Mouse (Mus musculus) heart, adult 2 months (tissue): ENCODE measurements at regions not wholly inside any gene's neighbourhood (a gene's known extent, or its start where the extent isn't known, plus 50 kb on each side); places are given as distances from the start of the nearest gene placed in this dataset.

ENCODE experiments used
- CTCF ChIP-seq: fragments of 200-600 bp; IDR thresholded peaks from 2 replicates; pipeline ENCODE4 v1.8.1; 2022; ENCODE audit warnings: antibody characterized with exemption, mild to moderate bottlenecking, moderate library complexity
- POLR2A ChIP-seq: fragments of 200-500 bp; IDR thresholded peaks from 2 replicates; pipeline ENCODE4 v1.6.1; 2011; ENCODE audit warnings: mild to moderate bottlenecking, low read depth, low read length, control low read depth; ENCODE audit not compliant: insufficient read depth

GRCm38 (mm10) chr12:58474181-58474580 lies 205.1 kb upstream of the Clec14a start:
- no peak for TF ChIP-seq POLR2A
- TF ChIP-seq CTCF = no peak
